Mouse (Mus musculus) embryonic fibroblast, embryonic 13.5 days (primary cell): ENCODE measurements around the gene Pim3. TPM values are rescaled to one million over a fixed set of nuclear protein-coding genes. Genes with fewer than 3 reads are reported as not detected.

Experiments
- H3K27ac ChIP-seq: 2 replicates; pipeline ENCODE4 v1.5.1; 2012; ENCODE audit warnings: low read length, control low read depth, inconsistent platforms; ENCODE audit not compliant: insufficient read depth
- H3K4me1 ChIP-seq: 2 replicates; pipeline ENCODE4 v1.6.1; 2011; ENCODE audit warnings: low read length; ENCODE audit not compliant: control insufficient read depth, insufficient read depth
- H3K4me3 ChIP-seq: 2 replicates; pipeline ENCODE4 v1.5.1; 2011; ENCODE audit warnings: mild to moderate bottlenecking, control low read depth, low read length; ENCODE audit not compliant: insufficient read depth
- CTCF ChIP-seq: IDR thresholded peaks from 2 replicates; pipeline ENCODE4 v1.5.1; 2011; ENCODE audit warnings: mild to moderate bottlenecking, control low read depth, low read length, moderate library complexity, borderline replicate concordance; ENCODE audit not compliant: insufficient read depth
- POLR2A ChIP-seq: IDR thresholded peaks from 2 replicates; pipeline ENCODE4 v1.6.1; 2011; ENCODE audit warnings: low read depth, mild to moderate bottlenecking, control low read depth, low read length, moderate library complexity
- polyA plus RNA-seq: library from polyadenylated mRNA; stranded (reverse); fragments of >200 nt; gene quantifications from 2 replicates; pipeline ENCODE4 v1.2.4, GENCODE M21; 2011; ENCODE audit warnings: low read depth; ENCODE audit not compliant: missing spikeins, insufficient read length

Gene Pim3
- polyA plus RNA-seq, 1 experiment, result 9.6 TPM

DNA sequence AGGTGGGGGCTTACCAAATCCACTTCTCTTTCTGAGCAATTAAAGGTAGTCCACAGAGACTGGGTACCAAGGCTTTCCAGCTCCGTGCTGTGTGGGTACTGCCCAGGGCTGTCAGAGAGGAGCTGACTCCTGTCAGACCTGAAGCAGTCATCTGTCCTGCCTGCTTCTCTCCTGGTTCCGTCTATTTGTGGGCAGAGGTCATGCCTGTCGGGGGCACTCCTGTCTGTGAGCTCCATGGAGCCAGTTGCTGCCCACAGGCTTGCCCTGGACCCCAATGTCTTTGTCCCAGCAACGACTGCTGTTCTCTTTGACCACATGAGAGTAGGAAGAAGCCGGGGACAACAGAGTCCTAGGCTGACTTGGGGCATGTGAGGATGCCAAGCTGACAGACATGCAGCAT, 5.4 kb upstream of the Pim3 start:
- Histone ChIP-seq H3K4me3 (no peak overlapping the region), H3K27ac (no peak overlapping the region), H3K4me1 (peaks cover 14% of the 10 kb centered on the region)
- no peak for TF ChIP-seq CTCF
- no peak for TF ChIP-seq POLR2A

DNA sequence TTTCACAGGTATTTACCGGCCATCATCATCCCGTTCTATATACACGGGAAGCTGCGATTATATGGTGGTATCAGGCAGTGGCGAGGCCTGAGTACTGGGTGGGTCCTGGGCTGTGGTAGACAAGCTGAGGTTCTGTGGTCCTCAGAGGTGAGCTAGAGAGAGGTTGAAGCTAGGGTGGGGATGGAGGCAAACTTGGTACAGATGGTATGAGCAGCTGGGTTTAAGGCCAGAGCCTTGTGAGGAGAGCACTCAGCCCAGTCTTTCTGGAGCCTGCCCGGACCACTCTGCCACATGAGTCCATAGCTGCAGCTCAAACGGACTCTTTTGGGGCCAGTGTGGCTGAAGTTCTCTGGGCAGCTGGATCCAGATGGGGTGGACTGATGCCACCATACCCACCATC, 4.6 kb upstream of the Pim3 start:
- TF ChIP-seq POLR2A (no peak), CTCF (no peak)
- H3K4me3 ChIP-seq, result no peak overlapping the region
- H3K27ac ChIP-seq, result no peak overlapping the region
- peaks cover 14% of the 10 kb centered on the region for H3K4me1 ChIP-seq

DNA sequence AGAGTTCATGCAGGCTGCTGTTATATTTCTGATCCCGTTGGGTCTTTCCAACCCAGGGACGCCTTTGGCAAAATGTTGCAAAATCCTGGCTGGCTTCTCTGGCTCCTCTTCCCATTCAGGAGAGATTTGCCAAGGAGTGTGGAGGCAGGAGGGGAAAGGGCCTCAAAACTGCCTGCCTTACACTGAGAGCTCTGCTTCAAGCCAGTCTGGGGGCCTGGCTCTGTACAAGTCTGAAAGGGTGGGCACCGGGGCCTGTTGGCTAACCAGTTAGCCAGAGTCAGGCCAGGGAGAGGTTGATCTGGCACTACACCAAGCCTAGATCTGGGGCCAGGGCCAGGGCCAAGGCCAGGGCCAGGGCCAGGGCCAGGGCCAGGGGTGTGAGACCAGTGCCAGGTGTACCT, 3.8 kb upstream of the Pim3 start:
- Histone ChIP-seq H3K4me1 (peaks cover 14% of the 10 kb centered on the region), H3K4me3 (no peak overlapping the region), H3K27ac (no peak overlapping the region)
- no peak for TF ChIP-seq POLR2A
- no peak for TF ChIP-seq CTCF

DNA sequence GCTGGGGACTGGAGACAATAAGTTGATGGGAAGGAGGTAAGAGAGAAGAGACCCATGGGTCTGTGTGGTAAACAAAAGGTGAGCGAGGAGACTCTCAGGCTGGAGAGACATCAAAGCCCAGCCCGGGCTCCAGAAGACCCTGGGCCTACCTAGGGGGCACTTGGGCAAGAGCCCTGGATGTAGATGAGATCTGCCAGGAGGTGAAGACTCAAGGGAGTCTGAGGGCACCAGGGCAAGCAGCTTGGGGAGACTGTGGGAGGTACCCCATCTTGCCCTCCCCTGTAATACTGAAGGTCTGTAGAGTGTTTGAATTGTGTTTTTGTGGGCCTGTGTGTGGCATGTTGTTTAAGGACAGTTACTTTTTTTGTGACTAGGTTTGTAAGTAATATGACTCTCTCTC, 3.3 kb upstream of the Pim3 start:
- Histone ChIP-seq H3K27ac (no peak overlapping the region), H3K4me1 (peaks cover 14% of the 10 kb centered on the region), H3K4me3 (no peak overlapping the region)
- no peak for TF ChIP-seq POLR2A

DNA sequence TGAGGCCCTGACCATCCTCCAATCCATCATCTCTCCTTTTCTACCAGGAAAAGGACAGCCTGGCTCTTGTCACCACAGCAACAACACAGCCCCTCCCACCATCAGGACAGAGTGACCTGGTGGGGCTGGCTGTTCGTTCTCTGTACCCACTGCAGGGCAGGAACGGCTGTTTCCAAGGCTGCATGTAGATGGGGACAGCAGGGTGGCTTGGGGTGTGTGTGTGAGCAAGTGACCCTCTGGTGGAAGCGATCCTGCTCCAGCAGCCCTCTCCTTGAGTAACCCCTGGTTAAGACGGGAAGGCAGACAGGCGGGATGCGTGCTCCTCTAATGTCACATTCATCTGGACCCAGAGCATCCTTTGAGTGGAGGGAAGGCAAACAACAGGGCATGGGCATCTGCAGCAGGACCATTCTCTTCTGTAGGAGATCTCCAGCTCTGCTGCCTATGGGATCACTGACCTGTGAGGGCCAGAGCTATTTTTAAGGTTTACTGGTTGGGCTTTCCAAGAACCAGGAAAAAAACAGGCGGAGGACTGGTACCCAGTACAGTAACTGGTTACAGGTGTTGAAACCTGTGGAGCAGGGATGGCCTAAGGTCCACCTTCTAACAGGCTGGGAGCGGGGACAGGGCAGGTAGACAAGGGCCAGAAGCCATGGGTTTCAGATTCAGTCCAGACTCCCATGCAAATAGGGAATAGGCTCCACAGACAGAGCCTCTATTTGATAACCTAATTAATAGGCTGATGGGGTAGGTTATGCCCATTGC, 2.6 kb upstream of the Pim3 start:
- no peak for TF ChIP-seq POLR2A
- TF ChIP-seq CTCF, result no peak
- no peak overlapping the region for H3K4me3 ChIP-seq
- H3K4me1 ChIP-seq, result peaks cover 10% of the 10 kb centered on the region
- H3K27ac ChIP-seq, result no peak overlapping the region

DNA sequence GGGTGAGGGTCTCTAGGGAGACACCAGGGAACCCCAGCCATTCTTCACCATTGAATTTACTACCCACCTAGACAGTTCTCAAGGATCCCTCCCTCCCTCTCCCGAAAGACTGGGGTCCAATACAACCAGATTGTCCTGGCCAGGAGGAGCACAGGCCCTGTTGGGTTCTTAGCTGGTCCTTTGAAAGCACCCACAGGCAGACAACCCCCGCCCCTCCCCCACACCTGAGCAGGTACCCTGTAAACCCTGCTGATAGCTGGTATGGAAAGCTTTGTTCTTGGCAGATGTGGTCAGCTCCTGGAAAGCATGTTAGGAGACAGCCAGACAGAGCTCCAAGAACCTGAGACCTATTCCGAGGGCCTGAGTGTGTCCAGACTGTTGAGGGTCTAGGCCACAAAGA, 1.2 kb upstream of the Pim3 start:
- H3K27ac ChIP-seq, result no peak overlapping the region
- TF ChIP-seq CTCF (no peak), POLR2A (no peak)
- peaks cover 12% of the 10 kb centered on the region for H3K4me1 ChIP-seq
- no peak overlapping the region for H3K4me3 ChIP-seq

DNA sequence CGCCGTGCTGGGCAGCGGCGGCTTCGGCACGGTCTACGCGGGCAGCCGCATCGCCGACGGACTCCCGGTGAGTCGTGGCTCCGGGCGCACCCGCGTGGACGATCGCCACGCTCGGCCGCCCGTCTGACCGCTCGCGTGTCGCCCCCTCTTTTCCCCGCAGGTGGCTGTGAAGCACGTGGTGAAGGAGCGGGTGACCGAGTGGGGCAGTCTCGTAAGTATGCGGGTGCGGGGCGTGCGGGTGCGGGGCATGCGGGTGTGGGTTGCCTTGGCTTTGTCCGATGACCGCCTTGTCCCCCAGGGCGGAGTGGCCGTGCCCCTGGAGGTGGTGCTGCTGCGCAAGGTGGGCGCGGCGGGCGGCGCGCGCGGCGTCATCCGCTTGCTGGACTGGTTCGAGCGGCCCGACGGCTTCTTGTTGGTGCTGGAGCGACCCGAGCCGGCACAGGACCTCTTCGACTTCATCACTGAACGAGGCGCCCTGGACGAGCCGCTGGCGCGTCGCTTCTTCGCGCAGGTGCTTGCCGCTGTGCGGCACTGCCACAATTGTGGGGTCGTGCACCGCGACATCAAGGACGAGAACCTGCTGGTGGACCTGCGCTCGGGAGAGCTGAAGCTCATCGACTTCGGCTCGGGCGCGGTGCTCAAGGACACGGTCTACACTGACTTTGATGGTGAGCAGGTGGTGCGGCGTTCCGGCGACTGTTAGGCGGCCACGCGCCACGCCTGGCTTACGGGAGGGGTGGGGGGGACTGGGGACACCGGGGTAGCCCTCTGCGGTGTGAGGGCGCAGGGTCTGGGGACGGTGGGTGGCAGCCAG, 1.1 kb downstream of the Pim3 start:
- Histone ChIP-seq H3K4me3 (peak overlapping the region; percentile 58), H3K4me1 (peaks cover 23% of the 10 kb centered on the region), H3K27ac (no peak overlapping the region)
- TF ChIP-seq CTCF, result no peak
- no peak for TF ChIP-seq POLR2A

DNA sequence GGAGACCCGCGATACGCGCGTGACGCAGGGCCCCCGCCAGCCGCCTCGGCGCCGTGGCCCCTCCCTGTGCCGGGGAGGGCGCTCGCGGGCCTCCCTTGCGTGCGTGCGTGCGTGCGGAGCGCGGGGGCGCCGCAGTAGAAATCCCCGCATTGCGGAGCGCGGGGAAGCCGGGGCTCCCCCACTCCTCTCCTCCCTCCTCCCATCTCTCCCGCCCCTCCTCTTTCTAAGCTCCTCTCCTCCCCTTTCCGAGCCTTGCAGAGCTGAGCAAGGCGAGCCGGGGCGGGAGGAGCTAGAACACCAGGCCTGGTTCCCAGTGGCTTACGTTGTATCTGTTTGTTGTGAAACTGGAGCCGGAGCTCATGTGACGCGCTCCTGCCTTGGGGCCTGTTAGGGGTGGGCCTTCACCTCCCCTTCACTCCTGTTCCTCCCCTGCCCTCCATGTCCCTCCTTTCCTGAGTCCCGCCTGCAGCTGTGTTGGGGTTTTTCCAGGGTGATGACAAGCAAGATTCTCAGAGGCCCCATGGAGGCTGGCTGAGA, 1.8 kb downstream of the Pim3 start:
- H3K4me1 ChIP-seq, result peaks cover 23% of the 10 kb centered on the region
- H3K4me3 ChIP-seq, result peak overlapping the region; percentile 58
- TF ChIP-seq POLR2A (no peak), CTCF (no peak)
- no peak overlapping the region for H3K27ac ChIP-seq

DNA sequence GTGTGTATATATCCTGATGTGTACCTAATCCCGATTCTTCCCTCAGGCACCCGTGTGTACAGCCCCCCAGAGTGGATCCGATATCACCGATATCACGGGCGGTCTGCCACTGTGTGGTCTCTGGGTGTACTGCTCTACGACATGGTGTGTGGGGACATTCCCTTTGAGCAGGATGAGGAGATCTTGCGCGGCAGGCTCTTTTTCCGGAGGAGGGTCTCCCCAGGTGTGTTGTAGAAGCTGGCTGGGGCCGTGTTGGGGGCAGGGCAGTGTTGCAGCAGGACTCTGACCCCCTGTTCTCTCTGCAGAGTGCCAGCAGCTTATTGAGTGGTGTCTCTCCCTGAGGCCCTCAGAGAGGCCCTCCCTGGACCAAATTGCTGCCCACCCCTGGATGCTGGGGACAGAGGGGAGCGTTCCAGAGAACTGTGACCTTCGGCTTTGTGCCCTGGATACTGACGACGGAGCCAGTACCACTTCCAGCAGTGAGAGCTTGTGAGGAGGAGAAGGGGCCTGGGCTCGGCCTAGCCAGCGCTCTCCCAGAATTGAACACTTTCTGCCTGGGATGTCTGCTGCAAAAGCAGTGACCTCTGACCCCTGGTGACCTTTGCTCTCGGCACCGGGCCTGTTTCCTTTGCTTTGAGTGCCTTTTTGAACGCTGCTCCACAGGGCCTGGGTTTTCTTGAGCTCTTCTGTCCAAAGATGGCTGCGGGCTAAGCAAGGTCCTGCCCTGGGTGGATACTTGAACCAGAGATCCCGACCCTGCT, 2.5 kb downstream of the Pim3 start:
- TF ChIP-seq POLR2A (no peak), CTCF (no peak)
- Histone ChIP-seq H3K4me1 (peaks cover 23% of the 10 kb centered on the region), H3K4me3 (peak overlapping the region; percentile 58), H3K27ac (no peak overlapping the region)

DNA sequence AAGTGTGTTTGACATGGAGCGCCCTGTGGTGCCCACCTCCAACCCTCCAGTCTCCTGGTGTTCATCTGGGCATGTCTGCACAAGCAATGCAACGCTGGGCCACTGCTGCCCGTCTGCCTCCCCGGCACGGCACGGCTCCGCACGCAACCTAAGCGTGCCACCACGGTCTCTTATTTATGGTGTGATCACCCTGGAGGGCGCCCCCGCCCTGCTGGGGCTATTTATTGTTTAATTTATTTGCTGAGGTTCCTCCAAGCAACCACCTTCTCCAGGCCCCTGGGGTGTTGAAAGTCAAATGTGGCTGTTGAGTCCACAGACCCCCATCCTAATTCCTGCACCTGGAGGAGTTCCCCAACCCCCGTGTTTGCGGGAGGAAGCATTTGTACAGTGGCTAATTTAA, 3.1 kb downstream of the Pim3 start:
- TF ChIP-seq CTCF (no peak), POLR2A (no peak)
- Histone ChIP-seq H3K4me3 (no peak overlapping the region), H3K4me1 (peaks cover 23% of the 10 kb centered on the region), H3K27ac (no peak overlapping the region)
